Mouse (Mus musculus): ENCODE data around the gene Arhgap15.

The Arhgap15 gene

DNA sequence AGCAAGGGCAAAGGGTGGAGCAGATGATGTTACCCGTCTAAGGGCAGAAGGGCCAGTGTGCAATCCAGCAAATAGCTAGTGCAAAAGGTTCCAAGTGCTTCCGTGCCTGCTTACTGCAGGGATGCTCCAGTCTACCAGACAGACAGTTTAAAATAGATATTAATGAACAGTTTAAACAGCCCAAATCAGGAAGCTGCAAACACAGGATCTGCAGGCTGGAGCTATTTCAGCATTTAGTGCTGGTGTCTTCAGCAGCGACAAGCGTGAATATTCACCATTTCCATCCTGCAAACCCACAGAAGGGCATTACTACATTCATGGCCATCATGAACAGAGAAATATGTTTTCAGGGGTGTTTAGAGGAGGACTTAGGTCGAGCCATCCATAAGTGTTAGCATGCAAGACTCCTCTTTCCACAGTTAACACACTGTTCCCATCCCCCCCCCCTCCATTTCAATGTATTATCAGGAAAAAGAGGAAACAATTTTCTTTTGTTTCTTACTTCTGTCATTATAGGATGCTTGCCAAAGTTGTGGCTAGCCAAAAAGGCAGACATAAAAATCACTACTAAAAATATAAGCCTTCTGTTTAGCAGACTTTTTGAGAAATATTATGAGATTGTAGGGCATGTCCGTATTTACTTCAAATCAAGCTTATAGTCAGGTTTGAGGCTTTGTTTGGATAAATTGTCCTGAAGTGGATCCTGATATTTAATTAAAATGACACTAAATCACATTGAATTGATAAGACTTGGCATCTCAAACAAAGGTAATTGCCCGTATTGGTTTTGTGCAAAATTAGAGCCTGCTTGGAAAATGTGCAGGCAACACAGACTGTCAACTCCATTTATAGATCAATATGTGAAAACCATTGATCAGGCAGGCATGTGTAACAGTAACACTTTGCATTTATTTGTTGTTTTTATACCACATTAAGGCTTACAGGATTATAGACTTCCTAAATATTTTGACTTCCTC, 35.4 kb downstream of the Arhgap15 start:
- DNase-seq (ENCODE audit: low spot score in 2 of 2) = no peak

DNA sequence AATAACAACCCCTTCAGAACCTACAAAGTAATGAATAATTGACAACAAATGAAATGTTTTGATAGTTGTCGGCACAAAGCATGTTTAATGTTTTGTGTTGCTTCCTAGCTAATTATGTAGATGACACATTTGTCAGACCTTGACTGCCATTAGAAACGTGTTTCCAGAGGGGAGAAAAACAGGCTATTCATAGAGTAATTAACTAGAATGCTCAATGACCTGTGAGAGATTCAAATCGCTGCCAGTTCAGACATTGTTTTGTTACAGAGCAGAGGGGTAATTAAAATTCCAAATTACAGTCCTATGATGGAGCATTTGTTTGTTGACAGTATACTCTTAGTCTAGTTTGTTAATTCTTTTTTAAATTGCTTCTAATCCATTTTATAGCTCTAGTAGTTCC, 37.5 kb downstream of the Arhgap15 start:
- DNase-seq (ENCODE audit: low spot score in 2 of 2) = no peak

- no peak for DNase-seq (ENCODE audit: low spot score in 2 of 2)
Measured at GRCm38 (mm10) chr2:43787141-43787540, 38.5 kb downstream of the Arhgap15 start.

DNA sequence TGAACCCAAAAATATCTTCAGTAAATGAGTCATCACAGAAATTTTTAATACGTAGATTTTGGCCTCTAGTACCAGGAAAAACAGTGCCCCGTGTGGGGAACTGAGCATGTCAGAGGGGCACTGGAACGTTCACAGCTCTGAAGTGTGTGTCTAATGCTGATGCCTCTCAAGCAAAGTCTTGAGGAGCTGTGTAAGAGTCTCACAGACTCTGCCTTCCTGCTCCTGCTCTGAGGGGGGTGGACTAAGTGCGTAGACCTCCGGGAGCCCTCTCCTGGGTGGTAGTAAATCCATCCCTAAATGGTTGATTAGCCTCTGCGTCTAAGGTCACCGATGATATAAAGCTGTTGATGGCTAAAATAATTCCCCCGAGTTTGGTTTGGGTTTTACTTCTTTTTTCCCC, 39.9 kb downstream of the Arhgap15 start:
- DNase-seq (ENCODE audit: low spot score in 2 of 2) = no peak

GRCm38 (mm10) chr2:43790049-43790693, 41.5 kb downstream of the Arhgap15 start:
- DNase-seq (ENCODE audit: low spot score in 2 of 2) = no peak

GRCm38 (mm10) chr2:43791575-43791974, 43.0 kb downstream of the Arhgap15 start:
- no peak for DNase-seq (ENCODE audit: low spot score in 2 of 2)

GRCm38 (mm10) chr2:43793105-43793504, 44.5 kb downstream of the Arhgap15 start:
- DNase-seq (ENCODE audit: low spot score in 2 of 2) = no peak

- no peak for DNase-seq (ENCODE audit: low spot score in 2 of 2)
Measured at GRCm38 (mm10) chr2:43794700-43795099, 46.1 kb downstream of the Arhgap15 start.

- no peak for DNase-seq (ENCODE audit: low spot score in 2 of 2)
Measured at GRCm38 (mm10) chr2:43796448-43796847, 47.8 kb downstream of the Arhgap15 start.

GRCm38 (mm10) chr2:43805960-43806744, 57.5 kb downstream of the Arhgap15 start:
- DNase-seq (ENCODE audit: low spot score in 2 of 2) = no peak

DNA sequence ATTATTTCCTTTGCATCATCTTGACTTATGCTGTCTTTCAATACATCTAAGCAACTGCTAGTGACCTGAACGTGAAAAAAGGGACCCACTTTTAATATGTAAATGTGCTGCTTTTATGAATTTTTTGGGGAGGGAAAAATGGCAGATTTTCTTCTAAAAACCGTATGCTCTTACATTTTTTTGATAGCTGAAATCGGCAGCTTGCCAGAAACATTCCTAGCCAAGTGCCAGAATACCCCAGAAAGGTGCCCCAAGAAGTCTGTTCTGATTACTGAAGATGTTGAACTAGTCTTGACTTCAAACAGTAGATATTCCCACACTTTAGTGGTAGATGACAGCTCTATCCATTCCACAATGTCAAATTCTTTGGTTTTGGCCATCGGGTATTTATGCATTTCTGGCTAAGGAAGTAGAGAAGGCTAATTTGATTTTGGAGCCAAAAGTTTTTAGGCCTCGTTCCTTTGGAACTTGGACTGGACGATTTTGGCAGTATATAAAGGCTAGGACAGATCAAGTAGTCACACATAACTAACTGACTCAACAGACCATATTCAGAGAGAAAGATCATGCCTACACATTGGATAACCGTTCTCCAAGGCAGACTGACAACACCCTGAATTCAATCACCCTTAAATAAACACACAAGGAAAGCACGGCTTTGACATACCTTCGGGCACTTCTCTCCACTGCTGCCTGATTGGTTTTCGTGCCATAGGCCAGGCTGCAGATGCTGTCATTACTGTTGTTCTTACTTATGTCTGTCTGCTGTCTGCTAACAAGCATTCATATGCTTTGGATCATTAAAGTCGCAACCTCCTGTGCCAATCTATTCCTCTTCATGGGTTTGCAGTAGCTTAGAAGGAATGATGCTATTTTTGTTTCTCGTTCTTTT, 67.5 kb downstream of the Arhgap15 start:
- DNase-seq (ENCODE audit: low spot score in 2 of 2) = no peak

DNA sequence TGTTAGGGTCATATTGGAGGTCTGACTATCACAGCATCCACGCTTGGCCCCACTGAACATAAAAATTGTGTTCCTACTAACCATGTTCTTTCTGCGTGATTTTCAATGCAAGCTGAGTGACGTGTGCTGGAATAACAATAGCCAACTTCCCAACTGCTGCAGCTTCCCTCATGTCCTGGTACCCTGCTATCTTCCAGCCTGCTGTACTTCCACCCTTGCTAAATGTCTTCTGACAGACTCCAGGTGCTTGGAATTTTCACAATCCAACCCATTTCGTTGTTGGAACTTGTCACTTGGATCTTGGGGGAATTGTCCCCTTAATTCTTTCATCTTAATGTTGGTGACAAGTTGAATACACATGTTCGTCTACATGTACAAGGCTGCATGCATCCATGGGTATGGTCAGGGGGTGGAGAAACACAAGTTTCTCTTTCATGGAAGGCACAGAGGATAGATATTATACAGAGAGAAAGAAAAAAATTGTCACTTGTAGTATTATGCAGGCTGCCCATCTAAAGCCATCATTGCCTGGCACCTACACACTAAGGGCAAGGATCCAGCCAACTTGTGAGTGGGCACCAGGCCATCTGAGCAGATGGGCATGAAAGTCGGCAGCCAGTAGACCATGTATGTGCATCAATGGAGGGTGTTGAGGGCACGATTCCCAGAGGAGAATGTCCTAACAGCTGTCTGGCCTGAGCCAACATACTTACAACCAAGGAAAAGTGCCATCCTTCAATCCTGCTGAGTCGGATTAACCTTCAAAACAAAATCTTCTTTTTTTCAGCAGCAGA, 68.4 kb downstream of the Arhgap15 start:
- DNase-seq (ENCODE audit: low spot score in 2 of 2) = no peak

GRCm38 (mm10) chr2:43835931-43836330, 87.3 kb downstream of the Arhgap15 start:
- no peak for DNase-seq (ENCODE audit: low spot score in 2 of 2)

- DNase-seq (ENCODE audit: low spot score in 2 of 2) = no peak
Measured at GRCm38 (mm10) chr2:43841644-43842043, 93.0 kb downstream of the Arhgap15 start.

GRCm38 (mm10) chr2:43851195-43851594, 102.6 kb downstream of the Arhgap15 start:
- peak in 1 of 2 experiments; percentile 1 for DNase-seq (ENCODE audit: low spot score in 2 of 2)

DNA sequence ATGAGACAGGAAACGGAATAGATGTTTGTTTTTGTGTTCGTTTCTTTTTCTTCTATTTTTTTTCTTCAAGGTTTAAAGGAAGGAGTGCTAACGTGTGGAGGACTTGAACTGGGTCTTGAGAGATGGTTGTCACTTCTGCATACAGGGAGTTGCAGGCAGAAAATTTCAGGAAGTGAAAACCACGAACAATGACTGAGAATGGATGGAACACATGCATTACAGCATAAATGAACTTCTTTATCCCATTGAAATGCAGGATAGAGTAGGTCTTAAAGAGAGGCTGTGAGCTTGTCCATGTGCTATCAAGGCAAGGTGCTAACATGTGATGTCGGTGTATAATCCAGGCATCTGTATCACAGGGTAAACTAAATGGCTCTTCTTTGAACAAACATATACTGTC, 114.1 kb downstream of the Arhgap15 start:
- DNase-seq (ENCODE audit: low spot score in 2 of 2) = no peak

- DNase-seq (ENCODE audit: low spot score in 2 of 2) = peak; percentile 22 to 58
Measured at GRCm38 (mm10) chr2:43902403-43902973, 153.9 kb downstream of the Arhgap15 start.

GRCm38 (mm10) chr2:43907496-43907895, 158.9 kb downstream of the Arhgap15 start:
- DNase-seq (ENCODE audit: low spot score in 2 of 2) = no peak

DNA sequence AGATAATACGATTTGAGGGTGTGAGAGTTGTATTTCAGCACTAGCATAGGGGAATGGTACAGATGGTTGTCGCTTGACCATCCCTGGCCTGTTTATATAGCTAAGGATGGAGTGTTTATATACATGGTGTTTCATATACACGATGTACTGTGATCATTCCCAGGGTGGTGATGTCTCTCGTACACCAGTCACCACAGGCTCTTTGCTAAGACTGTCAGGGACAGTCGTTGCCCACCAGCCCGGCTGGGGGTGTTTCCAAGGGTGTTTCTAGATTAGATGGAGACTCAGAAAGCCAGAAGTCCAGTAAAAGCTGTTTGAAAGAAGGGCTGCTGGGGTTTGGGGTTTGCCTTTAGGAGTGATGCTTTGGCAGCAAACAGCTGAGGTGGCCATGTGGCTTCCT, 165.5 kb downstream of the Arhgap15 start:
- no peak for DNase-seq (ENCODE audit: low spot score in 2 of 2)

GRCm38 (mm10) chr2:43923863-43924340, 175.3 kb downstream of the Arhgap15 start:
- DNase-seq (ENCODE audit: low spot score in 2 of 2) = no peak
